Mouse (Mus musculus): Measurements from ENCODE around the gene Gm14403.
"Not testable (repeated sequence)": the region's sequence is repeated elsewhere in the genome, so short reads cannot be mapped to it uniquely, and the experiment has no call there.

- not testable (repeated sequence) for TF ChIP-seq CTCF (IDR thresholded peaks at IDR 0.05; ENCODE audit: control insufficient read depth, insufficient read depth, insufficient read length); USF1 (IDR thresholded peaks at IDR 0.05; ENCODE audit: low read depth); MYOG (IDR thresholded peaks at IDR 0.05; ENCODE audit: control insufficient read depth, extremely low read depth, insufficient read length); CEBPB (IDR thresholded peaks at IDR 0.05; ENCODE audit: low read depth); FOSL1 (IDR thresholded peaks at IDR 0.05; ENCODE audit: insufficient read depth, low read length, poor library complexity, severe bottlenecking); MAX (IDR thresholded peaks at IDR 0.05)
Observed at GRCm38 (mm10) chr2:177511972-177512371, 14.0 kb downstream of the Gm14403 start.

All from C2C12 (cell line).